Mouse (Mus musculus) cerebellum, postnatal 36 days (tissue): ENCODE measurements at regions not wholly inside any gene's neighbourhood (a gene's known extent, or its start where the extent isn't known, plus 50 kb on each side); places are given as distances from the start of the nearest gene placed in this dataset.

Experiments
- DNase-seq, 2 experiments: peaks; one replicate each; pipeline ENCODE4 v3.0.0; 2021 to 2022; ENCODE audit warnings: mixed read lengths in 2 of 2

DNA sequence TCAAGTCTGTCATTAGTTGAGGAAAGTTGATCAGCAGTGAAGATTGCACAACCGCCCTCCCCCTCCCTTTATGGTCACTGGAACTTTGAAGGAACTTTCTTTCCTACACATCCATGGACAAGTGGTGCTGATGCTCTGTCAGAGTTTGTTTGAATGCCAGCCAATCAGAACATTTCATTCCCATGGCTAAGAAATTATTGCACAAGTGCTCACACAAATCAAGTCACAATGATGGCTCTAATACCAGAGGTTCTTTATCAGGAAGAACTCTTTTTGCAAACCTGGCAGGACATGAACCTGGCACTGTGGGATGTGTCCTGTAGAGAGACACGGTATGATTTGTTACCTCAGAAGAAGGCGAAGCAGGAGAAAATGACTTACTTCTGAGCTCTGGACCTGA, 54.3 kb upstream of the Spry2 start:
- no peak for DNase-seq

DNA sequence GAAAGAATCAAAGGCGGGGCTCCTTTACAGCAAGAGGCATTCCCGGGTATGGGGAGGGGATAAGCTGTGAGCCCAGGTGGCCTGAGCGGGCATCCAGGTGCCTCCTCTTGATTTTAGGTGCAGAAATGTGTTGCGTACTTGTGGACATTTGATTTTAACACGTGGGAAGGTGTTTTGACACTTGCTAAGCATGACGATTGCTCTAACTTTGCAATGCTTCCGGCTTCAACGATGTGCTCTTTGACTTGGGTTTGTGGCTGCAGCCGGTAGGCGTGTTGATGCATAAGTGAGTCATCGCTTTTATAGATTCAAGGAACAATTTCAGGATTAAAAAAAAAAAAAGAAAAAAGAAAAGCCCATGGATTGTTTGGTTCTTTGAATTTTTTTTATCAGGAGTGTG, 58.5 kb upstream of the Spry2 start:
- DNase-seq: no peak

- DNase-seq: no peak
Measured at GRCm38 (mm10) chr14:105956796-105957195, 60.2 kb upstream of the Spry2 start.

DNA sequence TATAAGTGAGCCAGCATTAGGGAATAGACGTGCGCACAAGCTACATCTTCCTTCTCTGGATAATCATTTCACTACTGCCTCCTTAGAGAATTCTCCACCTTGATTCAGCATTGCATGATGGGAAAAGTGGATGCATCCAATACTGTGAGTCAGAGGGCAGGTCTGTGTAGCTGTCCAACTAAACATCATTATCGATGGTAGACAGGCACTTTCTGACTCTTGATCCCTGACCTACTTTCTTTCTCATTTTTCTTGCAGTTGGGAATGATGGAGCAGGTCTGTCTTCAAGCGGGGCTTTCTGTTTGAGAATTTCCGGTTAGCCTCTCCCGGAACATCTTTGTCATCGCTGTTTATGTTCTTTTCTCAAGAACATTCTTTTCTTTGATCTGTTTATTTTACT, 61.4 kb upstream of the Spry2 start:
- DNase-seq: no peak

- no peak for DNase-seq
Measured at GRCm38 (mm10) chr14:105979544-105980323, 83.1 kb upstream of the Spry2 start.

GRCm38 (mm10) chr14:105980324-105980680, 83.7 kb upstream of the Spry2 start:
- no peak for DNase-seq

GRCm38 (mm10) chr14:105987341-105987882, 90.8 kb upstream of the Spry2 start:
- no peak for DNase-seq

- no peak for DNase-seq
Measured at GRCm38 (mm10) chr14:105988738-105989137, 92.1 kb upstream of the Spry2 start.

DNA sequence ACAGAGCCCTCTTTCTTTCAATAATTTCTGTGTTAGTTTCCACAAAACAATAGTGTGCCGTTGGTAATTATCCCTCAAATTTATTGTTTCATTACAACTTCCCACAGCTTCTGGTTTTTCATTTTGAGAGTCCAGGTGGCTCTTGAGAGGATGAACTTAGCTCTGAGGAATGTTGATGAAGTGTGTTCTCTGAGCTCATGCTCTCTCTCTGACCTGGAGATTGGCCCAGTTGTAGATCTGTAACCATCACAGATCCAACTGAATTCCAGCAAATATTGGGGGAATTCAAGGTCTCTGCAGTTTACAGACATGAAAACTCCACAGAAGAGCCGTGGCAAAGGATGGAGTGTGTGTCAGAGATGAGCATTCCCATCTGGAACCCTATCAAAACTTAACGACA, 96.5 kb upstream of the Spry2 start:
- DNase-seq: no peak

DNA sequence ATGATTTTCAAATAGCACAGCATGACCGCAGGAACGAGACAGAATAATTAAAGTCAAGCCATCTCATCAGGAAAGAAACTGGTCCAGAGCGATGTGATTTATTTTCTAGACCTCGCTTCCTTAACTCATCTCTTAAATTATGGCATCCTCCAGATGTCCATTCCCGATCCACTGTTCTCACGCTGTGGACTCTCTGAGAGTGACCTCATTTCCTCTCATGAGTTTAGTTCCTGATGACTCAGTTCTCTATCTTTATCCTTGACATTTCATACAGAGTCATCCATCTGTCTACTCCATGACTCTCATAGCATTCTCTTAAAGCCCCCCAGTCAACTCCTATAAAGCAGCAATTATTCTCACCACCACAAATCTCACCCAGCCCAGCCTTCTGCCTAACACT, 103.2 kb upstream of the Spry2 start:
- DNase-seq: peak in 1 of 2 experiments; percentile 12

GRCm38 (mm10) chr14:106007769-106008168, 98.2 kb upstream of the Trim52 start:
- no peak for DNase-seq

GRCm38 (mm10) chr14:106008951-106009350, 97.0 kb upstream of the Trim52 start:
- DNase-seq: no peak

DNA sequence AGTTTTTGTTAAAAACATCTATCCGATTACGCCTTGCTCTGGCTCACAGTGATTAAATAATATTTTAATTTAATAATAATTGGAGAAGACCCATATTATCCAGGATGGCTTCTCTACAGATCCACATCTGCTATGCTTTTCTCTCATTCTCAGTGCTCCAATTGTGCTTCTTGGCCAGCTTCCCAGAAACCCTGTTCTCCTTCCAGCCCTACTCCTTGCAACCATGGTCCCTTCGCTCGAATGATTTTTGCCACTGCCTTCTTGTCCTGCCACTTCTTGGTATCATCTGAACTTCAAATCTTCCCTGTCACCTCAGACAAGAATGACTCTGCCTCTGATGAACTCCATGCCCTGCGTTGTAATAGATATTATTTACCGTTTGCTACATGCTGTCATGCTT, 95.0 kb upstream of the Trim52 start:
- peak; percentile 15 to 26 for DNase-seq

GRCm38 (mm10) chr14:106011991-106012427, 94.0 kb upstream of the Trim52 start:
- DNase-seq: peak; percentile 12 to 39

GRCm38 (mm10) chr14:106022806-106023205, 83.2 kb upstream of the Trim52 start:
- no peak for DNase-seq

DNA sequence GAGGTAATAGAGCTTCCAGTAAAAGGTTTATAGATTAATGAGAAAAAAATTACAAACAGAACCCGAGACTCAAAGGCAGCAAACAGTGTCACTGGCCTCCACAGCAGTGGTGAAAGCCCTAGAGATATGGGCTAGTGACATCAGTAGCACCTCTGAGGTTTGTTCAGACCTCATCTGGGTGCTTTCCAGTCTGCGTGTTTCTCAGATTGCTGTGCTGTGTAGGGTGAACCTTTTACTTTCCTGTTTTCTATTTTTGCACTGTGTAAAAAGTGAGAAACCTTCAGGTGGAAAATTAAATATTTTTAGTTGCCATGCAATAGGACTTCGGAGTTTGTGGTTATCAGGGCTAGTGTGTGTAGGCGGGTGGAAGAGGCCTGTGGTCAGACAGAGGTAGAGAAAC, 79.2 kb upstream of the Trim52 start:
- DNase-seq: no peak

DNA sequence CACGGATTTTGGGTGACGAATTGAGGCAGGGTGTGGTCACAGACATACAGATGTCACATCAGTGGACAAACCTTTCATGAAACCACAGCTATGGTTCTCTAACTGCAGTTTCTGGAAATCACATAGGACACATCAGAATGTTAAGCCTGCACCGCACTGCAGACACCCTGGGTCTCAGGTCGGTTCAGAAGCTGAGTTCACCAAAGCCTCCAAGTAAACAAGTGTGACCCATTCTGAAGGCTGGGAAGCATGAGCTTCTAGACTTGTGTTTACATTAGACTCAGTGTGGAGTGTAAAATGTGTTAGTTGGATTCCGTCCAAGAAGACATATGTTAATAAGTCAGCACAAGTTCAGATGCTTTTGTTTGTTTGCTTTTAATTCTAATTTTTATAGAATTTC, 78.3 kb upstream of the Trim52 start:
- DNase-seq: no peak

DNA sequence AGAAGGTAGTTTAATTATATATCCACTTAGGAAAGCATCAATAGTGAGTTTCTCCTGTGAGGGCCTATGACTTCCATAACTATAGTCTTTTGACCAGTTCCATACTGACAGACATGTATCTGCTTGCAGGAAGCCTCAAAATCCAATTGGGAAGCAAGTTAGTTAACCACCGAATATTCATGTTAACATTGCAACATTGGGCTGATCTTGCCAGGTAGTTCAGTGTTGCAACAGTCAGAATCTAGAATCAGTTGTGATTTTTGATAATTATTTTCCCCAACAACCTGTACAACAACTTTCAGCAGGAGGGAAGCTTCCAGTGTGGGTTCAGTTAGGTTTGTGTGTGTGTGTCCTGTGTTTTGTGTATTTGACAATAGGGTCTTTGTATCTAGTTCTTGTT, 74.9 kb upstream of the Trim52 start:
- no peak for DNase-seq

GRCm38 (mm10) chr14:106033793-106034192, 72.2 kb upstream of the Trim52 start:
- no peak for DNase-seq

DNA sequence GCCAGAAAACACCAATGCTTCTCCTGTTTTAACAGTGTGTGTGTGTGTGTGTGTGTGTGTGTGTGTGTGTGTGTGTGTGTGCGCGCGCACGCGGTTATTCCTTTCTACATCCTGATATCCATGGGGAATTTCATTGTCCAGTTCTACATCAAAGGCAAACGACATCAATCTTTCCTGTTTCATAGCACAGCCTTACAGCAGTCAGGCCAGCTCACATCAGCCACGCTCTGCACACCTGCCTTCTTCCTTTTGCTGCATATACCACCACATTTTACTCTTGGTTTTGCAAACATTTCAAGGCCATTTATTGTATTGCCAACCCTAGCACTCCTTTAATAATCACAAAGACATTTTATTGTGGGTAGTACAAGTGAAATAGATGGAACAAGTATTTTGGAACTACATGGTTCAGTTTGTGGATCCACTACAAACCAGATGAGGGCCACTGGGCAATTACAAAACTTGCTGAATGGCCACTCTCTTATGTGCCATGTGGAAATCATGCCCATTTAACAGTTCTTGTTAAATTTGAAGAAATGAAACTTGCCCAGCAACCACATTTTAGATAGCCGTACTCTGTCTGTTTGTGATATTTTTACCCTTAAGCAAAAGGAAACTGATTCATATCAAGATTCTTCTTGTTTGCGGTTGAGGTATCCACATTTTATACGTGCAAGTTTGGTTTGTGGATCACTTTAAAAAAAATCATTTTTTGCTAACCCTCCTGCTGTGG, 70.9 kb upstream of the Trim52 start:
- no peak for DNase-seq

- DNase-seq: no peak
Measured at GRCm38 (mm10) chr14:106044274-106044673, 61.7 kb upstream of the Trim52 start.

- peak; percentile 17 to 51 for DNase-seq
Measured at GRCm38 (mm10) chr14:106050231-106050630, 55.8 kb upstream of the Trim52 start.

- no peak for DNase-seq
Measured at GRCm38 (mm10) chr14:106052585-106053551, 53.1 kb upstream of the Trim52 start.
